16 mouse cellular contexts compared by ENCODE assay signal in the genomic region with DNA sequence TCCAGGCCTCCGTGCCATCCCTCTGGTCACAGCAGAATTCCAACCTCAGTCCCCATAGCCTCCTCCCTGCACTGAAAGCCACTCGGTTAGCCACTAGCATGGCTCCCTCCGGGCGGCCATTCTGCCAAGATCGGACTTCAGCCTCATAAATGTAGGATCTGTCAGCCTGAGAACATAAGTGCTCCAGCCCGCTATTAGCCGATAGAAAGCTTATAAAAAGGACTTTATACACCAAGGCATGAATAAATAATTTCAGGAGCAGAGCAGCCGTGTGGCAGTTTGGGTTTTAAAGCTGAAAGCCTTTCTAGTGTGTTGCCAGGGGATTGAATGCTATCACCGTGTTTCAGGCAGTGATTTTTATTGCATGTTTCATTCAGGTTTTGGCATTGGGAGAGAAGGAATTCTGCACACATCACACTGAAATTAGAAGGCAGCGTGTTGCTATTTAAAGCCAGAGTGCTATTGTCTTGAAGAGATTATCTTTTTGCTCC.
DNase-seq lines count a peak whose midpoint lies in the region; ATAC-seq and TF ChIP-seq lines count a peak whose summit lies in the region.
"Had no signal": no experiment of that assay in that cellular context is flagged by ENCODE, and none has a peak within 500 bp of the region (broad histone marks: within the 10 kb centered on the region; RNA-seq: fewer than 3 reads in every experiment).

No protein-coding gene starts in this region.

- no peak for DNase-seq in heart, adult 8-10 months (ENCODE audit: low spot score)
- DNase-seq in brain, embryonic 14.5 days (ENCODE audit: low read depth), result peak; percentile 76
- DNase-seq in embryo, embryonic 10.5 days (ENCODE audit: low spot score), result no peak
- DNase-seq: heart, adult 11 months; layer of hippocampus, adult 9-11 months; left cerebral cortex, postnatal 4 days; lung, postnatal 10 days; right cerebral cortex, postnatal 25 days; thymus, postnatal 4 days had no signal

- ATAC-seq in heart, embryonic 15.5 days (replicated peaks; ENCODE audit: insufficient number of reproducible peaks, insufficient read depth, low FRiP score, low read depth), result no peak
- peak; percentile 57; the same call in 1 of the 2 replicates for ATAC-seq in forebrain, embryonic 12.5 days (ENCODE audit: low FRiP score)
- no peak for ATAC-seq in limb, embryonic 15.5 days (ENCODE audit: insufficient number of reproducible peaks, low FRiP score, low TSS enrichment, low read depth)
- ATAC-seq in megakaryocyte, adult 5-6 weeks (ENCODE audit: poor library complexity, severe bottlenecking), result no peak
- ATAC-seq: intestine, postnatal 0 days had no signal

- H3K27ac ChIP-seq in heart, embryonic 15.5 days, result peak overlapping the region; percentile 48
- peak overlapping the region; percentile 61; the same call in 1 of the 2 replicates for H3K27ac ChIP-seq in forebrain, embryonic 12.5 days
- no peak overlapping the region for H3K27ac ChIP-seq in limb, embryonic 15.5 days
- H3K27ac ChIP-seq: stomach, embryonic 15.5 days had no signal

- H3K36me3 ChIP-seq in heart, embryonic 15.5 days, result no peaks in the 10 kb centered on the region
- no peaks in the 10 kb centered on the region for H3K36me3 ChIP-seq in forebrain, embryonic 12.5 days (replicated peaks)
- H3K36me3 ChIP-seq in limb, embryonic 15.5 days, result no peaks in the 10 kb centered on the region
- H3K36me3 ChIP-seq: stomach, embryonic 15.5 days had no signal

- H3K27me3 ChIP-seq in heart, embryonic 15.5 days, result no peaks in the 10 kb centered on the region
- H3K27me3 ChIP-seq in forebrain, embryonic 12.5 days, result no peaks in the 10 kb centered on the region
- H3K27me3 ChIP-seq in limb, embryonic 15.5 days, result no peaks in the 10 kb centered on the region
- H3K27me3 ChIP-seq: stomach, embryonic 15.5 days had no signal

- WGBS in heart, embryonic 15.5 days, result 57% methylated on average over 10 of the region's 10 CpGs
- 45% methylated on average over 10 of the region's 10 CpGs for WGBS in forebrain, embryonic 12.5 days
- WGBS in limb, embryonic 15.5 days, result 29% methylated on average over 10 of the region's 10 CpGs

- no peak overlapping the region for H3K4me3 ChIP-seq in heart, embryonic 15.5 days
- no peak overlapping the region for H3K4me3 ChIP-seq in forebrain, embryonic 12.5 days (replicated peaks)
- no peak overlapping the region for H3K4me3 ChIP-seq in limb, embryonic 15.5 days
- H3K4me3 ChIP-seq: myocyte; stomach, embryonic 15.5 days had no signal

- no peaks in the 10 kb centered on the region for H3K9me3 ChIP-seq in heart, embryonic 15.5 days (replicated peaks)
- H3K9me3 ChIP-seq in forebrain, embryonic 12.5 days, result no peaks in the 10 kb centered on the region
- no peaks in the 10 kb centered on the region for H3K9me3 ChIP-seq in limb, embryonic 15.5 days
- H3K9me3 ChIP-seq: stomach, embryonic 15.5 days had no signal

- TF ChIP-seq CTCF in brain, embryonic 14.5 days (IDR thresholded peaks at IDR 0.05; ENCODE audit: borderline replicate concordance, extremely low read depth, insufficient read depth, insufficient read length), result no peak

- TF ChIP-seq POLR2A in brain, embryonic 14.5 days (IDR thresholded peaks at IDR 0.05; ENCODE audit: borderline replicate concordance, extremely low read depth, insufficient read depth, insufficient read length, poor library complexity, severe bottlenecking), result no peak

- H3K4me1 ChIP-seq in heart, embryonic 15.5 days (replicated peaks), result peaks cover 11% of the 10 kb centered on the region
- peaks cover 16% of the 10 kb centered on the region for H3K4me1 ChIP-seq in forebrain, embryonic 12.5 days
- H3K4me1 ChIP-seq in limb, embryonic 15.5 days, result peaks cover 6% of the 10 kb centered on the region; the same call in 1 of the 2 replicates
- H3K4me1 ChIP-seq: stomach, embryonic 15.5 days had no signal

- 0 out of 2 replicates have a peak overlapping the region, but pooled peaks have one; percentile 17 for H3K4me2 ChIP-seq in heart, embryonic 15.5 days
- H3K4me2 ChIP-seq in forebrain, embryonic 12.5 days, result peak overlapping the region; percentile 10; the same call in 1 of the 2 replicates
- peak overlapping the region; percentile 22; the same call in 1 of the 2 replicates for H3K4me2 ChIP-seq in limb, embryonic 15.5 days
- H3K4me2 ChIP-seq: stomach, embryonic 15.5 days had no signal

- no peak overlapping the region for H3K9ac ChIP-seq in heart, embryonic 15.5 days
- no peak overlapping the region for H3K9ac ChIP-seq in forebrain, embryonic 12.5 days
- H3K9ac ChIP-seq in limb, embryonic 15.5 days, result 0 out of 2 replicates have a peak overlapping the region, but pooled peaks have one; percentile 4
- H3K9ac ChIP-seq: stomach, embryonic 15.5 days had no signal
